Mouse (Mus musculus) thymus, adult 18-20 months (tissue): ENCODE data around the gene Gria2.

Source experiments
- DNase-seq, 2 experiments: peaks; one replicate each; pipeline ENCODE4 v3.0.0; 2022; ENCODE audit warnings: mixed read lengths in 2 of 2

Gene Gria2

DNA sequence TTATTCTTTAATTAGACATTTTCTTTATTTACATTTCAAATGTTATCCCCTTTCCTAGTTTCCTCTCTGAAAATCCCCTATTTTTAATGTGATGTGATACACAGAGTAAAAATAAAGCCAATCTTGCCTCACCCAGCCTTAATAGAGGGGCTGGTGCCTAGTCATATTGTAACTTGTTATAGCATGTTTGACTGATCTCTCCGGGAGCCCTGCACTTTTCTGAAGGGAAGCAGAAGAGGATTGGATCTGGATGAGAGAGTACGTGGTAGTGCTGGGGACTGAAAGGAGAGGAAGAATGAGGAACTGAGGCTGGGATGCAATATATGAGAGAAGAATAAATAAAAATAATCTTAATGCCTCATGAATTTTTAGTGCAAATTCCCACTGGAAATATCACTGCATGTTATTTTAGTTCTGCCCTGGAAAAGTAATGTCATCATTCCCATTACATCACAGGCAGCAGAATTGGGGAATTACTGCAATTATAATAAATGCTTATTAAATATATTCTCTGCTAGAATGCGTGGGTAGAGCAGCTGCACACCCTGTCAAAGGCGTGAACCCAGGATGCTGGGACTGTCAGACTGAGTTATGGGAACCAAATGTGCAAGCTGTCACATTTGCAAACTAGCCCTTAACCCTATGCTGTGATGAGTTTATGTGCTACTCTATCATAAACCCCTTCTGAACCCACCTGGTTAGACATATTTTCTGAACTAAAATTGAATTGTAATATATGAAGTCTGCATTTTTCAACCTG lies 28.4 kb downstream of the Gria2 start:
- DNase-seq: no peak

DNA sequence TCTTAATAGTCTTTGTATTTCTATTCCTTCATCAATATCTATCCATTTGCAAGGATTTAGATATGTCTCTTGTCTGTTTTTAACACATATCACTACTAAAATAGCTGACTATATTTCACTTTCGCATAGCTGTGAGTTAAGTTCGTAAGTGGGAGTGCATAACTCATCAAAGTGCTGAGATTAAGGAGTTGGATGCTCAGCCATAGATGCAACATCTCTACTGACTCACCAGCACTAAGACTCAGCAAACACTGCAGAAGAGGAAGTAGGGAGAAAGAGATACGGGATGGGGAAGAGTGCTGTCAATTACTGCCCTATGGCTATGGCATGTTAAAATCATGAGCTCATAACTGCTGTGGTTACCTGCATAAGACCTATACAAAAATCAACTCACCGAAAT lies 29.4 kb downstream of the Gria2 start:
- no peak for DNase-seq

DNA sequence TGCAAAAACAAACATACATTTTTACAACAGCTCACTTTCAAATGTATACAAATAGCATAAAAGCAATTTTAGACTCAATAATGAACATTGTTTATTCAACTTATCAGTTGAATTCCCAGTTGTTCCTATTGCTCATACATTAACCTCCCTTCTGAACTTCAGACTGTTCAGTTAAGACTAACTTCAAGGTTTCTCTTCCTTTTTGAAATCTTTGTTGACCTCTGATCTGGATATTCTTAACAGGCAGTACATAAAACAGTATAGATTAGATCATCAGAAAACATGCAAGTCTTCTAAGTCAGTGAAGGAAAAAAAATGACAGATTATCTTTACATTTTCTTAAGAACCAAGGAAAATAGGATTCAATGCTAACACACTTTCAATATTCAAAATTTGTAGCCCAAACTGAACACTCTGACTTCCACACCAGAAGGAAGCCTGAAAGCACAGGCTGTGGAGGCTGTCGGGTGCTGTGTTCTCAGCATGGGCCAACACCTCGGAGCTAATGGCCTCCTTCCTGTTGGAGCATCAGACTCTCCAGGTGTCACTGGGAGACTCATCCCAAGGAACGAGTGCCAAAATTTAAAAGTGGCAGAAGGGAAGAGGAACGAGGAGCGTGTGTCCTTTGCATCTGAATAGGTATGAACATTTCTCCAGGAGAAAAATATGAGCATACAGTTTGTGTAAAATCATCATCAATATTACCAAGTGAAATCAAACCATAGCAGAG lies 33.0 kb downstream of the Gria2 start:
- DNase-seq: no peak

DNA sequence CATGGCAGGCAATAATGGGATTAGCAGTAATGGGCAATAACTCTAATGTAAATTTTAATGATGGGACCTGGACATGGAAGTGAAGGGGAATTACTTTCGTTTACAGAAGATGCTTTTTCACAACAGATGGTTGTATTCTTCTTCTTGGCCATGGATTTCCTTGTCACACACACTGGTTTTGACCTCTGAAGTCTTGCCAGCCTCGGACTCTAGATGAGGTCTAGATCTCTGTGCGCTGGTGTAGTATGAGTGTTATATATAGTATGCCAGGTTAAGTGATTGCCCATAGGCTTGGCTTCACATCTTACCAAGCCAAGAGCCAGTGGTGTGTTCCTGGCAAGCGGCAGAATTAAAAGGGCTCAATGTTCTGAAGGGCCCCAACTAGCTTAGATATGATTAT lies 43.7 kb downstream of the Gria2 start:
- no peak for DNase-seq

DNA sequence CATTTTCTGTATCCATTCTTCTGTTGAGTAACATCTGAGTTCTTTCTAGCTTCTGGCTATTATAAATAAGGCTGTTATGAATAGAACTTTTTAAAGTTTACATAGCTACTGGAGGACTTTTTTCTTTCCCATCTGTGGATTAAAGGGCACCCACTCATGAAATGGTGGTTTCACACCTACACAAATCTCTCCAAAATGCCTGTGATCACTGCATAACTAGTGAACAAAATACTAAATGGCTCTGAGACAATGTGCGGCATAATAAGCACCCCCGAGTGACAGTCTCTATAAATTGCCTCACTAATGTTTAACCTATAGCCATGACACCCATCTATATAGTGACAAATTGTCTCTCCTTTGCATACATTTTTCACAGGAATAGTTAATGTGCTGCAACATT lies 44.3 kb downstream of the Gria2 start:
- DNase-seq: no peak

DNA sequence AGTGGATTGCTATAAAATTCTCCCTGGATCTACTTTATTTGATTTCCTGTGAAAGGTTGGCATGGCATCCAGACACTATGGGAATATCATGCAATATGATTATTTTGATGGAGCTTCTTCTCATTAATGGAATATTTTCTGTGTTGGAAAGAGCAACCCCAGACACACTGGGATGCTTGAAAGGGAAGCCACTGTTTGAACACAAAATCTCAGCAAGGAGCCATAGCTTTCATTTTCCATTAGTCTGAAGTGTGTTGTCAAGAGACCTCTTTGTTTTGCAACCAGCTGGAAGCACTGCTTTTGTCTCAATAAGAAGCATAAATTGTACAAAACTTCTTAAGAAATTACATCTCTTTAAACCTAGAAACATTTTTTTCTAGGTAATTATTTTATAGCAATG lies 51.8 kb downstream of the Gria2 start:
- DNase-seq: no peak

DNA sequence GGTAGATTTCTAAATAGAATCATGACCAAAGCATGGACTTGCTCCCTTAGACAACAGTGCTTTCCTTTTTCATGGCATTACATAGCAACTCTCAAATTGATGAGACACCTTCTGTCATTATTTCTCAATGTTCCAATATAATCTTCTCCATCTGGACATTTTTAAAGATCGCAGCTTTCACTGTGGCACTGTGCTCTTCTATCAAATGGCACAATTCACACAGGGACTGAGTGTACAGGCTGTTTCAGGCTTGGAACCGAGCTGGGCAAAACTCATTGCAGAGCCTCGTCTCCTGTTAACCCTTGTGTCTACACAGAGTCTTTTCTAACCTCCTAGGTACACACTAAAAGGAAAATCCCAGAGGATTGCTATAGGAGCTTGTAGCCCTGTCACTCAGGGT lies 77.4 kb downstream of the Gria2 start:
- no peak for DNase-seq

DNA sequence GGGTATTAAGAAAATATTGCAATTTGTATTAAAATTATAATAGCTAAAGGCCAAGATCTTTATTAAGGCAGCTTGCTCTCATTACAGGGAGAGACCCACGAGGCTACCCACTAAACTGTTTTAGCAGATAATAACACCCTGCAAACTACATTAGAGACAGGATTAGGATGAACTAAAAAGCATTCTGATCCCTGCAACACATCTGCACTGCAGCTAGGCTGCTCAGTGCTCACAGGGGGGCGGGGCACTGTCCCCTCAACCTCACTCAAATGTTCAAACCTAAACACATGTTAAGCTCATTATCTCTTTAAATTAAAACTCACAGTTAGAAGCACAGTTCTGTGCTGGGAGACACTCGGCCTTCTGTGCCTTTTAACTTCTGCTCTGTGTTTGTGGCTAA lies 89.5 kb downstream of the Gria2 start:
- DNase-seq: no peak

DNA sequence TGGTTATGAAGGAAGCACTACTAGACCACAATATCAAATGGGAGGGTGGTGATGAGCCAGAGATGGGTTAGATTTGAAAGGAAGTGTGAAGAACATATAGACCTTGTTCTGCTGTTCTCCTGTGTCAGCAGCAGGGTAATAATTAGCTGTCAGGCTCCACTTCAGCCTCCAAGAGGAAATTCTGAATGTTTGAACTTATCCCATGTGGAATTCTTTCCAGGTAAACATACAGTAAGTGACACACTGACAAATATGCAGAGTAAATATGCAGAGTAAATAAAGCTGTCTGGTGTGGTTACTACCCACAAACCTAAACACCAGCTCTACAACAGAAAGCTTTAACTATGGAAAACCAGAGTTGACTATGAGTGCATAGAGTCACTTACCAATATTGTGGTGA lies 93.6 kb downstream of the Gria2 start:
- DNase-seq: no peak

DNA sequence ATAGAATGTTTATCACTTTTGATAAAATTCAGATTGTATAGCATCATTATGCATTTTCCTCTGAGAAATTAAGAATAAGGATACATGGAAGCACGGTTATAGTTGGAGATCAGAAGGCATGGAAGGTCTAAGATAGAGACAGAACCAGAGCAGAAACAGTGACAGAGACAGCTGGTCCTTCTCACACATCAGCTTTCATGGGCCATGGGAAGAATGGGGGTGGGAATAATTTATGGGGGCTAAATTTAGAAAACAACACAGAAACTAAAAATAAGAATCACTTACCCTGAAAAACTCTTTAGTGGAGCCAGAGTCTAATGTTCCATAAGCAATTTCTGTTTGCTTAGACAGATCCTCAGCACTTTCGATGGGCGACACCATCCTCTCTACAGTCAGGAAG lies 100.5 kb downstream of the Gria2 start:
- no peak for DNase-seq

DNA sequence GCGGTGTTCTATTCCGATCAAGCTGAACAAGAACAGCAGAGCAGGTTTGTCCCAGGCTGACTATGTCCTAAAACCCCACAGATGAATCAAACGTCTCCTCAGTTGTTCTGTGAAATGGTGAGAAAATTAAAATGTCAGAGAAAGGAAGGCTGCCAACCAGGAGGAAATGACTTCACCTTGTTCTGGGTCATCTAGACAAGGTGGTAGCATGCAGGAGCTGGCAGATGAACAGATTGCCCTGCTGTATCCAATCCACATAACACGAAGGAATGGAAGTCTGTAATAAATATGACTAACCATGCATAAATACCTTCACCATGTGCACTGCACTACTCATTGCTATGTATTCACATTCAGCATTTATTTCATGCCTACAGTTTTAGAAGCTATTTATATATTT lies 105.1 kb downstream of the Gria2 start:
- DNase-seq: no peak

DNA sequence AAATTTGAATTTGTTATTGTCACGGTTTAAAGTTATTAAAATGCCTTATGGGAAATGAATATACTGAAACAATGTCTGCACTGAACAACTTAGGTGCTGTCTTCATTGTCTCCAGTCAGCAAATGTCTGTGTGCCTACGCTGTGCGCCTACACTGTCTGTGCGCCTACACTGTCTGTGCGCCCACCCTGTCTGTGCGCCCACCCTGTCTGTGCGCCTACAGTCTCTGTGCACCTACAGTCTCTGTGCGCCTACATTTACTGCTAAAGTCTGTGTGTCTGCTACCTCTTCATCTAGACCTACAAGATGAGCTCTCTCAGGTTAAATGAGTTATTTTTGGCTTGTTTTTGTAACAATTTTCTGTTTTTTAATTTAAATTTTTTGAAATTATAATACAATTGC lies 107.7 kb downstream of the Gria2 start:
- DNase-seq: no peak

DNA sequence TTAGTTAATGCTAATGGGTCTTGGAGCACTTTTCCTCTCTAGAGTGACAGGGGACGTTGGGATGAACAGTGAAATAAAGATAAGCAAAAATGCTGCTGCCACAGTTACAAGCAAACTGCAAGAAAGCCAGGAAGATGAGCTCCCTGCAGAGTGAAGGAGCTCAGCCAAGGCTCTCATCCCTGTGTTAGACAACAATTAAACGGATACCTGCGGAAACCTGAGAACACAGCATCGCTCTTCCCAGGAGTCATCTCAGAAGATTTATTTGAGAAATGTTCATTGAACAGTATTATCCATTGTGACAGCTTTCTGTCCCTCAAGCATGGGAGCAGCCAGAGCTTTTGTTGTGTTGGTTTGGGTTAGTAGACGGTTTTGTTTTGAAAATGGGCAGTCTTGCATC lies 137.5 kb downstream of the Gria2 start:
- no peak for DNase-seq

DNA sequence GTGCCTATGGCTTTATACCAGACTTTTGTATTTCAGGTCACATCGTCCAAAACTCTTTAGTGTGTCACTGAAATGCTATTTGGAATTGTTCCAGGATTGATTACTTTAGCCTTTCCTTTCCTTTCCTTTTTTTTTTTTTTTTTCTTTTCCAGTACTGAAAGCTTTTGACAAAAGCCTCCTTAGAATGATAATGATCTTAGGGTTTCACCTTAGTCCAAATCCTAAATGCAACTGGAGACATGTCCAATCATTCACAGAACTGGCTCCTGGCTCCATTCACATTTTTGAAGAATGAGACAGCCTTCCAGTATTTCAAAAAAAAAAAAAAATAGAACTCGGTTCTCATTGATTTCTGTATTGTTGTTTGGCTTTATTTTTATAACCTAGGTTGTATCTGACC lies 139.3 kb downstream of the Gria2 start:
- no peak for DNase-seq

DNA sequence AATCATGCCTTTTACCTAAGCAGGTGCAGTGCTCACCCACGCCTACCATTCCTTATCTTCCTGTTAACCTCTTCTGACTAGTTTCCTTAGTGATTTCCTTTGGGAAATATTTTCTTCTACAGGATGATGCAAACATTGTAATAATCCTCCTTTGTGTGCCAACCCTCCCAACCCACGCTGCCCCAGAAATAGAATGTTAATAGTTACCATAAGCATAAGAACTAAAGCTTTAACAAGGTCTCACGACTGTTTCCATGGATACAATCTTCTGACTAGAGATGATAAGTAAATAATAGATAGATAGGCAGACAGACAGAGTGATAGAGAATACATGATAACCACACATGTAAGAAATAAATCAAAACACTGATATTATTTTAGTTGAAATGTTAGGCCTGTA lies 140.8 kb downstream of the Gria2 start:
- DNase-seq: no peak

DNA sequence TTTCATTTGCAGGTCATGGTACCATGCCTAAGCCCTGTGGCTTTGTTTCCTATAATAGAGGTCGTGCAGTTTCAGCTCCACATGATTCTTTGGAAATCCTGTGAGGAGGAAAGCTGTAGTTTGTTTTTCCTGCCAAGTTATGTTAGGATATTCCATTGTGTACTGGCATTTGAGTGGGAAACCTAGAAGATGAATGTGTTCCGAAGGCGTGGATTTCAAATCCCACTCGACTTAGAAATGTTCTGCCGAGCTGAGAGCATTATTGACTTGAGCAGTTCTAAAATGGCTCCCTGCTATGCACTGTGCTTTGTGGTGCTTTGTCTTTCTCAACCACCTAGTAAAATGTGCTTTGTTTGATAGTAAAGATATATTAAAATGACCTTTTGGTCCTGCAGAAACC lies 150.4 kb downstream of the Gria2 start:
- no peak for DNase-seq
